Mouse (Mus musculus): ENCODE results near the gene Dctn5. TPM values are rescaled to one million over a fixed set of nuclear protein-coding genes. Genes with fewer than 3 reads are reported as not detected.
A peak's percentile ranks its signal among the peaks of the same experiment; 100 is the strongest.

Dctn5 gene
- polyA plus RNA-seq, 1 experiment from 2014 or later: 33.1 TPM

- Histone ChIP-seq H3K4me1 (ENCODE audit: insufficient read depth) (peaks cover 3% of the 10 kb centered on the region; the same call in 1 of the 2 replicates), H3K9ac (replicated peaks) (no peak overlapping the region), H3K4me3 (ENCODE audit: low read depth, low read length) (no peak overlapping the region), H3K4me2 (ENCODE audit: low read depth, low read length) (no peak overlapping the region), H3K27ac (ENCODE audit: low read depth) (no peak overlapping the region), H3K36me3 (replicated peaks; ENCODE audit: insufficient read depth, low read length) (no peaks in the 10 kb centered on the region), H3K9me3 (ENCODE audit: low read length) (no peaks in the 10 kb centered on the region), H3K27me3 (ENCODE audit: insufficient read depth, low read length) (no peaks in the 10 kb centered on the region)
- DNase-seq: peak; percentile 59
- peak; percentile 39 for ATAC-seq
- peak; percentile 87 for TF ChIP-seq CTCF (IDR thresholded peaks at IDR 0.05; ENCODE audit: low read depth)
- no peak for TF ChIP-seq EP300 (IDR thresholded peaks at IDR 0.05; ENCODE audit: low read depth)
- WGBS (ENCODE audit: insufficient replicate concordance): 27% methylated on average over 4 of the region's 4 CpGs
Measured at GRCm38 (mm10) chr7:122197306-122197705, 64.5 kb downstream of the Dctn5 start.

Other genes with a start within 250 kb of the Dctn5 start
- 4.2 and 5.4 TPM in 2 replicates for gene Cog7, start 151.3 kb upstream of the Dctn5 start, polyA plus RNA-seq (2015; fragmentation: Nextera tagmentation; extraction: Ambion mirVana)
- gene Gga2, start 111.8 kb upstream of the Dctn5 start, polyA plus RNA-seq (2015; fragmentation: Nextera tagmentation; extraction: Ambion mirVana): 9.7 and 10.1 TPM in 2 replicates
- 10.9 and 11.0 TPM in 2 replicates for gene Ubfd1, start 65.9 kb upstream of the Dctn5 start, polyA plus RNA-seq (2015; fragmentation: Nextera tagmentation; extraction: Ambion mirVana)
- 8.3 TPM in 2 replicates for gene Ears2, start 65.8 kb upstream of the Dctn5 start, polyA plus RNA-seq (2015; fragmentation: Nextera tagmentation; extraction: Ambion mirVana)
- gene Ndufab1, start 31.2 kb upstream of the Dctn5 start, polyA plus RNA-seq (2015; fragmentation: Nextera tagmentation; extraction: Ambion mirVana): 554 and 564 TPM in 2 replicates
- 4.5 and 6.5 TPM in 2 replicates for gene Palb2, start 56 bp upstream of the Dctn5 start, polyA plus RNA-seq (2015; fragmentation: Nextera tagmentation; extraction: Ambion mirVana)
- gene Plk1, start 26.4 kb downstream of the Dctn5 start, polyA plus RNA-seq (2015; fragmentation: Nextera tagmentation; extraction: Ambion mirVana): 35.9 and 43.4 TPM in 2 replicates
- gene Ern2, start 53.2 kb downstream of the Dctn5 start, polyA plus RNA-seq (2015; fragmentation: Nextera tagmentation; extraction: Ambion mirVana): not detected in 2 replicates
- gene Chp2, start 86.5 kb downstream of the Dctn5 start, polyA plus RNA-seq (2015; fragmentation: Nextera tagmentation; extraction: Ambion mirVana): 2.1 and 2.9 TPM in 2 replicates
- gene Prkcb, start 155.7 kb downstream of the Dctn5 start, polyA plus RNA-seq (2015; fragmentation: Nextera tagmentation; extraction: Ambion mirVana): 8.1 TPM in 2 replicates

All from liver, postnatal 0 days (tissue).